Mouse (Mus musculus): ENCODE measurements around the gene Gm39566.

DNA sequence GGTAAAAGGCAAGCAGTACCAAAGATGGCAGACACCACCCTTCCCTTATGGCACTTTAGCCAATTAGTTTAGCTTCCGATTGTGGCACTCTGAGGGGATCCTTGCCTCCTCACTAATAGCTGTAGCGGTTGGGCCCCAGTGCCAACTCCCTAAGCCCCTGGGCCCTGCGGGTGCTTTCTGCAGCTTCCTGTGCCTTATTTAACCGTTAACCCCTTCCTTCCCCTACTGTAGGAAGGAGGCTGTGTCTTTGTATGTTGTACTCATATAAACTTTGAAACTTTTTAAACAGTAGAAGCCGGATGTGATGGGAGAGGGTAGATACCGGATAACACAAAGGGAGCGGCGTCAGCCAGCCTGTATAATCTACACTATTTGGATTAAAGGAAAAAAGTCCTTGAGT is 35.7 kb upstream of the Gm39566 start:
- TF ChIP-seq CTCF (conservative IDR thresholded peaks at IDR 0.05; ENCODE audit: insufficient read depth, insufficient read length, low read depth, low read length): no peak
- TF ChIP-seq POLR2A (IDR thresholded peaks at IDR 0.05; ENCODE audit: low read depth, low read length): no peak
